Mouse (Mus musculus): ENCODE measurements around the gene Fkbp6.

Gene Fkbp6

DNA sequence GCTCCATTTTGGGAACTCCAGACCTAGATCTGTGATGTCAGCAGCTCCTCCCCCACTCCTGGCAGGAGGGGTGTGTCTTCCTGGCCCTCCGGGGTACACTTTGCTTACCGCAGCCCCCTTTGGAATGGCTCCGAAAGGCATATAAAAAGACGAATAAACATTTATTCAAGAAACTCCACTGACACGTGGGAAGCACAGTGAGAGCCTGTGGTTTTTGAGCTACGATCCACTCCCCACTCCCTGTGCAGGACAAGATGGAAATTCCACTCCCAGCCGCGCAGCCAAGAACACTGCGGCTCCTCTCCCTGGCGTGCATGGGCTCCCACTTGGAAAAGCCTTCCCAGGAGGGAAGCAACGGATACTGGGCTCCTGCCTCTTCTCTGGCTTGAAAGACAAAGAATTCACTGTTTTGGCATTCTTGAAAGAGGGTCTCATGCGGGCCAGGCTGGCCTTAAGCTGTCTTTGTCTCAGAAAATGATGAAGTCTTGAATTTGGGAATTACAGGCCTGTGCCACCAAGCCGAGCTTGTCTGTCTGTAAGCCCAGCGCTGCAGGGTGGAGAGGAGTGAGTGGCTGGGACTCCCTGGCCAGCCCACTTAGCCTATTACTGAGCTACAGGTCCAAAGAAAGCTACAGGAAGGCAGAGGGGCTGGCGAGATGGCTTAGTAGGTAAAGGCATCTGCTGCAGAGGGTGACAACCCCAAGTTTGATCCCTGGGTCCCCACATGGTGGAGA lies 75.0 kb downstream of the Fkbp6 start:
- peak; percentile 43 for DNase-seq (ENCODE audit: low read depth, low spot score)

DNA sequence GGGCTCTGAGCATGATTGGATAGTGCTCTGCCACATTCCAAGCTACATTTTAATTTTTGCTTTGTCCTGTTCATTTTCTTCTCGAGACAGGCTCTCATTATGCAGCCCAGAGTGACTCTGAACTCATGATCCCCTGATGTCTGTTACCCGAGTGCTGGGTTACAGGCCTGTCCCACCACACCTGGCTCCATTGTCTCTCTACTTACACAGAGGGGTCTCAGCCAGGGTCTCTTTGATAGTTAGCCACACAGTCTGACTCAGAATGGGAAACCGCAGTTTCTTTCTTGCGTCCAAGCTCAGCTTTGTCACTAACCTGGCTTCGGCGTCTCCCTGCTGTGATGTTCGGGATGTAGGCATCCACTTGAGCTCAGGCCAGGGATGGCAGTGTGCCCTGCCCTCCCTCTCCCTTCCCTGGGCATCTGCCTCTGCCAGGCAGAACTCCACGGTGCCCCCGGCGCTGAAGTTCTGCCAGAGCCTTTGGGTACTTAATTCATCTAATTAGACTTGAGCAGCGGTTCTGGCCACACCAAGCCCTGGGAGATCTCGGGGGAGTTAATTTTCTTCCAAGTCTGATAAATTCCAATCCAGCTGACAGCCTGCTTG lies 78.2 kb downstream of the Fkbp6 start:
- no peak for DNase-seq (ENCODE audit: low read depth, low spot score)

DNA sequence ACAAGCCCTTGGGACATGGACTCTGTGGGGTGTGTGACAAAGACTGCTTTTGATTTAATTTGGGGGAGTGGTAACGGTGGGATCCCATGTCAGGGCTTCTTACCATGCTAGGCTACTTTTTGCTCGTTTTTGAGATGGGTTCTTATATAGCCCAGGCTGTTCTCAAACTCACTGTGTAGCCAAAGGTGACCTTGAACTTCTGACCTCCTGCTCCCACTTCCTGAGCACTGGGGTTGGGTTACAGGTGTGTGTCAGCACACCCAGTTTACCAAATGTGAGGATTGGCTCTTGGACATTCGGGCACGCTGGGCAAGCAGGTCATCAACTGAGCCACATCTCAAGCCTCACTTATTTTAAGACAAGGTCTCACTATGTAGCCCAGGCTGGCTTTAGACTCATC lies 79.5 kb downstream of the Fkbp6 start:
- DNase-seq (ENCODE audit: low read depth, low spot score), result peak; percentile 61

DNA sequence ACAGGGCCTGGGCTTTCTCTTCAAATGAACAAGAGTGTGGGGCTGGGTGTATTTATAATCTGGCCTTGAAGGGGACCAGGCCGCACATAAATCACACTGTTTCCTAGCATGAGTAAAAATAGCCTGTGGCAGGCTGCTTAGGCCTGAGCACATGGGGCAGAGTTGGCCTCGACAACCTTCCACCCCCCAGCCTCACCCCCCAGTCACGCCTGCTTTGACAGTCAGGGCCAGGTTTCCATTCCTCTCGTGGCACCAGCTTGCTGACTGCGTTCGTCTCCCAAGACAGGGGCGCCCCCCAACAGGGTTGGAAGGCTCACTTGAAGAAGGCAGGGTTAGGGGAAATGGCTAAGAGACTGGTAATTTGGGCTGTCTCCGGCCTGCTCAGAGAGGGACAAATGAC lies 80.4 kb downstream of the Fkbp6 start:
- no peak for DNase-seq (ENCODE audit: low read depth, low spot score)

DNA sequence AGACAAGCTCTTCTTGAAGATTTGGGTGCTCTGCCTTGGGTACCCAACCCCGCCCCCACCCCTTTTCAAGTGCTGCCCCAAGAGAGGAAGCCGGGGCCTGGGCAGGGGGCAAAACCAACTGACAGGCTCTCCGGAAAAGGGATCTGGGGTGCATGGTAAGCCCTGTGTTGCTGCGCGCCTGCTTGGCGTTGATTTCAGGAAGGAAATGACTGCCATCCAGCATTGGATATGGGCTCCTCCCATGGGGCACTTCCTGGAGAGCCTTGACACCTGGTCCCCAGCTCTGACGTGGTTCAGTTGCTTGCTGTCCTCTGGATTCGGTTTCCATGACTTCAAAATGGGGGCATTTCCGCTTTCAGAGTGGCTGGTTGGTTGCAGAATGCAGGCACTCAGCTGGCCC lies 85.3 kb downstream of the Fkbp6 start:
- no peak for DNase-seq (ENCODE audit: low read depth, low spot score)

DNA sequence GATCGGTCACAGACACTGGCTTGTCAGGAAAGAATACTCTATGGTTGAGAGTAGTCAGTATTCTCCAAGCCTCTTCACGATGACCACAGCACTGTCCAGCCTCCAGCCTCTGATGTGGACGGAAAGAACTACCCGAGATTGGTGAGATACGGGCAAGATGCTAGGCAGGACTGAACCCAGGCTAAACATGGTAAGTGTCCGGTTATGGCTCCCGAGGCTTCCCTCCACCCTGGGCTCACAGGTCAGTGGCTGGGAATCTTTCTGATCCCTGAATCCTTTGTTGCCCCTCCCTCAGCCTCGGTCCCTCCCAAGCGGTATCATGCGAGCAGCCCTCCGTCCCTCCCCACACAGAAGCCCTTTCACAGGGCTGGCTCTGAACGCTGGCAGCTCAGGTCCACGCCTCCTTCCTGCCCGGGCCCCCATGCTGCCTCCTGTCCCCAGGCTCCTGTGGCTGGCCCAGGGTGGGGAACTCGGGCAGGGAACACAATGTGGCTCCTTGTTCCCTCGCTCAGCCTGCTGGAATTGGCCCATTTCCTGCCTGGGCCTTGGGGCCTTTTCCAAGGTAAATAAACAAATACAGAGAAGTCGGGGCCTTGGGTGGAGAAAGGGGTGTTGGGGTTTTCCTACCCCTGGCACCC lies 85.9 kb downstream of the Fkbp6 start:
- no peak for DNase-seq (ENCODE audit: low read depth, low spot score)

DNA sequence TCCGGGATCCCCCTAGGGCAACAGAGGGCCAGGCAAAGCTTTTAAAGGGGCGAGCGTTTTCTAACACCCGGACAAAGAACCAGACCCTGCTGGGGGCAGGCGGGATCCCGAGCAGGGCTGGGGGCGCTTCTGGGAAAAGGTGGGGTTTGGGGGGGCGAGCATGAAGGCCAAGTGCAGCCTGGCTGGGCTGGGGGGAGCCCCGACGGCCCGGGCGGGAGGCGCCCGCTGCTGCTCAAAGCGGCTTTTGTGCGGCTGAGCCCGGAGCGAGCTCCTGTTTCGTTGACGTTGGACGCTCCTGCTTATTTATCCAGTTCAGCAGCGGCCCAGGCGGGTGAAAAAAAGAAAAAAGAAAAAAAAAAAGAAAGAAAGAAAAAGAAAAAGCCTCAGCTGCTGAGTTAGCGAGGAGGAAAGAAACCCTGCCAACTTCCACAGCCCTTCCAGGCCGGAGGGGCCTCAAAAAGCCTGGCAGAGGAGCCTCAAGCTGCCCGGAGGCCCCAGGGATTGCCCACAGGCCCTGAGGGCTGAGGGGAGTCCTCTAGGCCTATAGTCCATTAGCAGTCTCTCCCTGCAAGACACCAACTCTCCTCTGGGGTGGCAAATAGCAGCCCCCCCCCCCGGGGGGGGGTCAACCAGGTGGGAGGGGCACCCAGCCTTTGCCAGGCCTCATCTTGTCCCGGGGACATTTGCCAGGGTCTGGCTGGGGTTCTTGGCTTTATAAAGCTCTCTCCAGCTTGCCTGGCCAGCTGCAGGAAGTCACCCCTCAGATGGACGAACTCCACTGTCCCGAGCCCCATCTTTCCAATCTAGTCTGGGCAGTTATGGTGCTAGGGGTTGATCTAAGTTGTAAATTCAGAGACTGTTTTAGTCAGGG lies 91.3 kb downstream of the Fkbp6 start:
- no peak for DNase-seq (ENCODE audit: low read depth, low spot score)

DNA sequence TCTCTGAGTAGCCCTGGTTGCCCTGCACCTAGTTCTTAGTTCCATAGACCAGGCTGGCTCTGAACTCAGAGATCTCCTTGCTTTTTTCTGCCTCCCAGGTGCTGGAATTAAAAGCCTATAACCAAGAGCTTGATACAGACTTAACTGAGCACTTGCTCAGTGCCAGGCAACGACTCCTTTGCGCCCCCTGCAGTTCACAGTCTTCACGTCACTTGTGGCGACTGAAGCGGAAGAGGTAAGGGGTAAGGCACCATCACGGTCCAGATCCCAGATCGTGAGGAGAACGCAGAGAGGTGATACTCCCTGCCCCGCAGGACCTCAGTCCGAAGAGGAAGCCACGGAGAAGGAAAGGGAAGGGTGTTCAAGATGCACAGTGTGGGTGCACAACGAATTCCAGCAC lies 92.3 kb downstream of the Fkbp6 start:
- DNase-seq (ENCODE audit: low read depth, low spot score), result peak; percentile 88

DNA sequence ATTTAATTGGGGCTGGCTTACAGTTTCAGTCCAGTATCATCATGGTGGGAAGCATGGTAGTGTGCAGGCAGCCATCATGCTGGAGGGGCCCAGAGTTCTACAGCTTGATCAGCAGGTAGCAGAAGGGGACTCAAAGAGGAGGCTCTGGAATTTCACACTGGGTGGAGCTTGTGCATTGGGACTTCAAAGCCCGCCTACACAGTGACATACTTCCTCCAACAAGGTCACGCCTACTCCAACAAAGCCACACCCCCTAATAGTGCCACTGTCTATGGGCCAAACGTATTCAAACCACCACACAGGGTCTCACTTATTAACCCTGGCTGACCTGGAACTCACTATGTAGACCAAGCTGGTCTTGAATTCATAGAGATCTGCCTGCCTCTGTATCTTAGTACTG lies 93.7 kb downstream of the Fkbp6 start:
- peak; percentile 83 for DNase-seq (ENCODE audit: low read depth, low spot score)

DNA sequence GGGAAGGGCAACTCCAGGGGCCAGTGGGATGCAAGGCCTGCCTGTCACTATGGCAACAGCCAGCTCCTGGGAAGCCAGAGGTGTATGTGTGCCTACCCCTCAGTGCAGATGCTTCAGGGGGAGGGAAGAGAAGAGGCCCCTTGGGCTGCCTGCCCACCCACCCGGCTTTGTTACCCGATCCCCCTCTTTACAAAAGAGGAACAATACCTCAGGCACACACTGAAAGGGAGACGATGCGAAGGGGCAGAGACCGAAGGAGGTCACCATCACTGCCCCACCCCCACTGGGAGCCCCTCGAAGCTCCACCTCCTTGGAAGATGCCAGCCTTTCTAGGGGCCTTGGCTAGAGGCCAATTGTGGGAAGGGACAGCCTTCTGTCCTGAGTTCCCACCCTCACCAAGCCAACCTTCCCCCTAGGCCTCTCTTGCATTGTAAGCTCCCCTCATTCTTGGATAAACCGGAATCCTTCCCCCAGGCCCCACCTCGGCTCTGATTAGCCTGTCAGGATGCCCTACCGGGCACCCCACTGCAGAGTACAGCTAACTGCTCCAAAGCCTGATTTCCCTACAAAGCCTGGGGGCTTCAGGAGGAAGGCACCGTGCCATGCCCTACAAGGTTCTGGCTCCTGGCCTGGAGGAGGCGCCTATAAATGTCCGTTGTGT lies 96.0 kb downstream of the Fkbp6 start:
- DNase-seq (ENCODE audit: low read depth, low spot score), result peak; percentile 50

DNA sequence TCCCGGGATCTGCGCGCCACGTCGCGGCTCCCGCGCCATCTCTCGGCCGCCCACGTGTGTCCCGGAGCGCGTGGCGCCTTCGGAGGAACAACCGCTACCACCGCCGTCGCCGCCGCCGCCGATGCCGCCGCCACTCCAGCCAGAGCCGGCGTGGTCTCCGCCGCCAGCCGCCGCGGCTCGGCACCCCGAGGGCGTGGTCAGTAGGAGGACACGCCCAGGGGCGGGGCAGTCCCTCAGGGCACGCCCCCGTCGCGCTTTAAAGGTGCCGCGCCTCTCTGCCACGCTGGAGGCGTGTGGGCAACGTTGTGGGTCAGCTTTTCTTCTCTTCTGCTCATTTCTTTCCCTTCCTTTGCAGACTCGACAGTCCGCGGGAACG lies 98.8 kb downstream of the Fkbp6 start, which contains the start of gene Fzd9:
TSS of gene Fzd9 (minus strand) at position 152 of the 376 bp plus-strand sequence.
- DNase-seq (ENCODE audit: low read depth, low spot score), result peak; percentile 78

DNA sequence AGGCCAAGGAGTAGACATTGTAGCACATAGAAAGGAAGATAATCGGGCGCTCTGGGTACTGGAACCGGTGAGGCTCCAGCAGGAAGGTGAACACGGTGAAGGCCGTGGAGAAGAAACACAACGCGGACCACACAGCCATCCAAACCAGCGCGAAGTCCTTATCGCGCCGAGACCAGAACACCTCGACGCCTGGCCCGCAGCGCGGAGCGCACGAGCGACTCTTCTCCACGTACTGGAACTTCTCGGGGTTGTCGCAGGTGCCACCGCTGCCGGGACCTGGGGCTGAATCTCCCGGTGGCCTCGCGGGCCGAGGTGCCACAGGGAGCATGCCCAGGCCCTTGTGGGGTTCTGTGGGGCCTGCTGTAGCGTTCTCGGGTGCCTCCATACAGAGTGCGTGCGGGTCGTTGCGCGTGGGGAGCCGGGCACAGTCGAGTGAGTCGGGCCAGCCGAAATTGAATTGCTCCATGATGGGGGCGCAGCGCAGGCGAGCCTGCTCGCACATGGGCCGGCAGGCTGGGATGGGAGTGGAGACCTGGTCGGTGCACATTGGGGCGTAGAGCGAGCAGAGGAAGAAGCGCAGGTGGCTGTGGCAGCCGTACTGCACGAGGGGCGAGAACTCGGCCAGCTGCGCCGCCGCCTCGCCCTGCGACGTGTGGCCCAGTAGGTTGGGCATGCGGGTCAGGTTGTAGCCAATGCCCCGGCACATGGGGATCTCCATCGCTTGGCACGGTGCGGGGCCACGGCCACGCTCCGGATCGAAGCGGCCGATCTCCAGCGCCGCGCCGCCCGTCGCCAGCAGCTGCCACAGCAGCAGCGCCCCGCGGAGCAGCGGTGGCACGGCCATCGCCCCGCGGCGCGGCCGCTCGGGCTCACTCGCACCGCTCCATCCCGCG lies 99.4 kb downstream of the Fkbp6 start:
- DNase-seq (ENCODE audit: low read depth, low spot score), result peak; percentile 71

DNA sequence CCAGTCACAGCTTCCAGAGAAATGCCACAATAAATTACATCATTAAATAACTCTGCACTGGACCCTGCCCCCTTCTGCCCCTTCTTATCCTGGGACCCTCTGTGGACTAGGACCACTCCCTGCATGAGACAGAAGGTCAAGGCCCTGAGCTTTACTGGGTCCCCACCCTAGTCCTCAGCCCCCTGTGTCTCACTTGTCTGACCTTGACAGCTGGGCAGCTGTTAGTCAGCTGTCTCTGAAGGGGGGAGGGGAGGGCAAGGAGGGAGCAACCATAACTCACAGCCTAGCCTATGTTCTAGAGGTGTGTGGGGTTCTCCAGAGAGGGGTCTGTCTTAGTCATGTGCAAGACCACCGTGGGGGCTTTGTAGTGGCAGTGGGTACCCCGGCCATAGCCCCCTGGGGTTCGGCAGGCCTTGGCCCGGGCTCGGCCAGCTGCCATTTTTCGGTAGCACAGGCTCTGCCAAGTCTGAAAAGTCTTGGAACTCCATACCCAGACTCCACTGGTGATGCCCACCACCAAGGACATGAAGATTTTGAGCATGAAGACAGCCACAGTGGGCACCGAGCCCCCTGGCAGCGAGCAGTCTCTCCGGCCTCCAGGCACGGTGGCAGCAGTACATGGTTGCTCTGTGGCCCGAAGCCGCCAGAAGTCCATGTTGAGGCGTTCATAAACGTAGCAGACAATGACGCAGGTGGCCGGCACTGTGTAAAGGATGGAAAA lies 100.7 kb downstream of the Fkbp6 start:
- no peak for DNase-seq (ENCODE audit: low read depth, low spot score)

DNA sequence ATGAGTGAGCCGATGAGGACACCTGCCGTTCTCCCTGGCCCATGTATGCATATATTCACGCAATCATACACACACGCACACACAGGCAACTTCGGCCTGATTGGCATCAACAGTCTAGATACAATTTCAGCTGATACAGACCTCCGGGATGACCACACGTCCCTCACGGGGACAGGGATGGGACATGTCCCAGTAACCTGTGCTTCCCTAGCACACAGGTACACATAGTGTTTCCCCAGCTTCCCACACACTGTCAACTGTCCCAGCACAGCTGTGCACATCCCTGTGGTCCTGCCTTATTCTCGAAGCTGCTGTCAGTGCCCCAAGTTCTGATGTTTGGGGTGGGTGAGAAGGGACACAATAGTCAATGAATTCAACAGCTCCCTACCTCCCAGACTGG lies 102.5 kb downstream of the Fkbp6 start:
- no peak for DNase-seq (ENCODE audit: low read depth, low spot score)

DNA sequence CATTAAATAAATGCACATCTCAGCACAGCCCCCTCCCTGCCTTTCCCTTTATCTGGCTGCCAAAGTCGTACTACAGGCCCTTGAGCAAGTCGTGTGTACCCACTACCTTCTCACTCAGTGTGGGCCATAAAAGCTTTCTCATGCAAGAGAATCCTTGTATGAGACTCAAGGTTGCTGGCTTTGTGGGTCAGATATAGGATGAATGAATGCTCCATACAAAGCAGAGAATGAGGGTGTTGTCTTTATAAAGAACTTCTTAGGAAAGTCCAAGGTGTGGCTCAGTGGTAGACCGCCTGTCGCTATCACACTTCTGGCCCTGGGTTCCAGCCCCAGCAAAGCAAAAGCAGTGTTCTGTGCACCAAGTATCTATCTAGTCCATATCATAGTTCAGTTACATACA lies 103.3 kb downstream of the Fkbp6 start:
- DNase-seq (ENCODE audit: low read depth, low spot score), result peak; percentile 72

DNA sequence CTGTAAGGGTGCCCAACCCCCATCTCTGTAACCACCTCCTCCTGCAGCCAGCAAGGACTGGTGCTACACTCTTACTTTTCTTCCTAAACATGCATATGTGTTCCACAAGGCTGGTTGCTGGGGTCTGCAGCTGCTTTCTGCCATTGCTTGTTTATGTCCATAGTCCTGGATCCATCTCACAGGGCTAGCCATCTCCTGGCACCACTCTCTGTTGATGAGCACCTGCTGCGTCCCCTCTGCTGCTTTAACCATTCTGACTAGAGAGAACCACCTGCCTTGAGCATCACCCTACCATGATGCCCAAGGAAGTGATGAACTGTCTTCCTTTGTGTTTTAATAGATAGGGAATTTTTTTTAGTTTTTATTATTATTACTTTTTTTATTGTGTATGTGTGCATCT lies 106.7 kb downstream of the Fkbp6 start:
- no peak for DNase-seq (ENCODE audit: low read depth, low spot score)

DNA sequence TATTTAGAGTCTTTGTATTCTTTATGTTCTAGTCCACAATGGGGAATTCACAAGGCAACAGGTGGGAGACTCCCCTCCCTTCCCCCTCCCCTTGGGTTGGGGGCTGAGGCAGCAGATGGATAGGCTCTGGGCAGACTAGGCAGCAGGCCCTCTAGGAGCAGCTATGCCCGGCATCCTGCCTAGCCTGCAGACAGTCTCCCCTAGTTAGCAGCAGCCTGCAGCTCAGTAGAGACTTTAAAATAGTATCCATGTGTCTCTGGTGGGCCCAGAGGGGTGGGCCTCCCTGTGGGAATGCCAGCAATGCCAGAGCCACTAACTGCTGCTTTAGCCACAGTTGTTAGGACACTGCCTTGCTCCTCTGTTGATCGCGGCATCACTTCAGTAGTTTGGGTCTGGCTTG lies 107.2 kb downstream of the Fkbp6 start:
- no peak for DNase-seq (ENCODE audit: low read depth, low spot score)

DNA sequence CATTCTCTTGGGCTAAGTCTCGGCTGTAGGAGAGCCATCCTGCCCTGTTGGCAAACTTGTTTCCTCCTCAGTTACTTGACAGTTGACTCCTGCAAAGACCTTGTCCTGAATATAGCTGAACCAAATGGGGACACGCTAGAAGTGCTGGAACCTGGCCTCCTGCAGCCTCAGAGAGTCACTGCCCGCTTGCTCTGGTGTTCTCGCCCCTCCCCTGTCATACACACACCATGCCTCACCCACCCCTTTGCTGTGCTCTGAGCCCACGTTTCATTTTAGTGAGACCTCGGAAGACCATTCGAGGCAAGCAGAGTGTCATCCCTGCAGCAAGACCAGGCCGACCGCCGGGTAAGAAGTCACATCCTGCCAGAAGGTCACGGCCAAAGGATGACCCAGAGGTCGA lies 107.7 kb downstream of the Fkbp6 start:
- DNase-seq (ENCODE audit: low read depth, low spot score), result no peak
